ENCODE assay signal across 17 mouse cellular contexts in the genomic region with DNA sequence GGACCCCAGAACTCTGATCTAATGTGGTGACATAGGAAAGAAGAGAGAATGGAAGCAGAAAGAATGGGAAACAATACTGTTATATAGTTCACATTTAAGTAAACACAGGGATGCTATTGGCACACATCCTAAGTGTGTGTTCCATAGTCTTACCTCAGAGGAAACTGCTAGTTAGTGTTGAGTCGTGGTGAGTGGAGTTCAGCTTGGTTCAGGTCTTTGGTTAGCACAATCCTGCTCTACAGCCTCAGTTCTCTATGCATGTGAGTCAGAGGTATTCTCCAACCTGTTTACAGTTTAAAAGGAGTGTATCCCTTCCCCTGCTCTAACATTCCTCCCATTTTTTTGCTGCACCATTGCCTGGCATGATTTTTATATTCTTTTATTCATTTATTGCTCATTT.
"Had no signal": no experiment of that assay in that cellular context is flagged by ENCODE, and none has a peak within 500 bp of the region (broad histone marks: within the 10 kb centered on the region; RNA-seq: fewer than 3 reads in every experiment).

No protein-coding gene starts in this region.

- DNase-seq: retina, postnatal 1 day; right cerebral cortex, adult 18-20 months; right cerebral cortex, postnatal 14 days; right cerebral cortex, postnatal 25 days; right cerebral cortex, postnatal 4 days; spleen, adult 18-20 months; thymus, adult 18-20 months; thymus, adult 2 months; thymus, postnatal 14 days; thymus, postnatal 25 days; thymus, postnatal 36 days; thymus, postnatal 4 days had no signal

- H3K27ac ChIP-seq: neural tube, embryonic 12.5 days; neural tube, embryonic 13.5 days; neural tube, embryonic 15.5 days; stomach, embryonic 15.5 days; stomach, postnatal 0 days had no signal

- H3K4me2 ChIP-seq: neural tube, embryonic 12.5 days; neural tube, embryonic 13.5 days; neural tube, embryonic 15.5 days; stomach, embryonic 15.5 days had no signal

- H3K9ac ChIP-seq: neural tube, embryonic 12.5 days; neural tube, embryonic 13.5 days; neural tube, embryonic 15.5 days; stomach, embryonic 15.5 days had no signal

- H3K4me1 ChIP-seq: neural tube, embryonic 12.5 days; neural tube, embryonic 13.5 days; neural tube, embryonic 15.5 days; stomach, embryonic 15.5 days had no signal

- H3K9me3 ChIP-seq: neural tube, embryonic 12.5 days; neural tube, embryonic 13.5 days; neural tube, embryonic 15.5 days; stomach, embryonic 15.5 days had no signal

- H3K27me3 ChIP-seq: neural tube, embryonic 12.5 days; neural tube, embryonic 13.5 days; neural tube, embryonic 15.5 days; stomach, embryonic 15.5 days had no signal

- H3K4me3 ChIP-seq: neural tube, embryonic 12.5 days; neural tube, embryonic 13.5 days; neural tube, embryonic 15.5 days; stomach, embryonic 15.5 days had no signal
